Mouse (Mus musculus) testis, postnatal 10 days (tissue): ENCODE results near the gene Me1.

Source experiments
- DNase-seq: peaks from one replicate; pipeline ENCODE4 v3.0.0; 2021; ENCODE audit warnings: low spot score

Me1 gene

GRCm38 (mm10) chr9:86658347-86658746 lies 37.4 kb downstream of the Me1 start:
- DNase-seq = no peak

DNA sequence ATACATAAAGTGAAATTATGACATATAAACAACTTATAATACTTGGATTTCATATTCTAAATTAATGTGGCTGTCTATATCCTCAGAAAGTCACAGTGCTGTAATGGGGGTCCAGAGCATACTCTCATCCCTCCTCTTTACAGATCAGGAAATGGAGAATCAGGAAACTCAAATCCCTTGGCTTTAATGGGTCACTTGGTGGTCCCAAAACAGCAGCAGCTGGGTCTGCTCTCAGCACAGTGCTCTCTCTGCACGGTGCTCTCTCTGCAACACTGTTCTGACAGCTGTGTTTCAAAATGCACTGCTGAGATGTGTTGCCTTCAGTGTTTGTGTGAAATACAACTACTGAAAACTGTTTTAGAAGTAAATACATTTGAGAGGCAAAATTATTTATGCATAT lies 43.6 kb downstream of the Me1 start:
- no peak for DNase-seq

- DNase-seq = no peak
These were observed 44.5 kb downstream of the Me1 start for GRCm38 (mm10) chr9:86651254-86651653.

DNA sequence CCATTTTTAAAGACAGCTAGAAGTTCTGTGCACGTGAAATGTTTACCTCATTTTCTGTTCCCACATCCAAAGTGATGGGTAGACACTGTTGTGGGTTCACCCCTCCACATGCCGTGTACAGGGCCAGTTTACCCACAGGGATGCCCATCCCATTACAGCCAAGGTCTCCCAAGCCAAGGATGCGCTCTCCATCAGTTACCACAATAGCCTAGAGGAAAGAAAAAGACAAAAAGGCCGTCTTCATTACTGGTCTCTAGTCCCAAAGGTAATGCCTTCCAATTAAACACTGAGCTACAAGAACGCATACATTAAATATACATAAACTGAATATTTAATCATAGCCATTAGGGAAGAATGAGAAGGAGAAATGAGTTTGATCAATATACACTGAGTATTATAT lies 44.9 kb downstream of the Me1 start:
- no peak for DNase-seq

DNA sequence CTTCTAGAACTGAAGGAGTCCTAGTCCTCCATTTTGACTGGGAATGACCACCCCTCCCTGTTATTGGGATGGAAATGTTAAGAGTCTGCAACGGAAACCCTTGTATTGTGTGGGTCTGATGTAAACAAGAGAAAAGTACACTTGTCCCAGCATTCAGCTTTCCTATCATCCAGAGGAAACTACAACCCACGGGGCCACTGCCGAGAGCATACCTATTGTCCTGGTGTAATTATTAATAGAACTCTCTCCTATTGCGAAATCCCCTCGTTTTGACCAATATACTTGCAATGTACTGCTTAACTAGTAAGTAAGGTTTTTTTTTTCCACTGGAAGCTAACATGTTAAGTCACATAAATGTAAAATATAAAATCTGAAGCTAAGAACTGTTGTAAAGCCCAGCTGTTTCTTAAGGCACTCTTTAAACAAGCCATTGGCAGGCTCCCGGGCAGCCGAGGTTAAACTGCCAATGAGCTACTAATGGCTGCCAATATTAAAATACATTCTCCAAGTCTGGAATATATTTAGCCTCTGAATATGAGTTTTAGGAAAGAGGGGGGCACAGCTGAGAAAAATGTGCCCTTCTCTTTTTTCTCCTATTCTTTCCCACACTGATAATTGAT lies 47.7 kb downstream of the Me1 start:
- no peak for DNase-seq

GRCm38 (mm10) chr9:86646807-86647206 lies 48.9 kb downstream of the Me1 start:
- no peak for DNase-seq

- DNase-seq = no peak
These were observed 52.3 kb downstream of the Me1 start for GRCm38 (mm10) chr9:86643497-86643896.

- DNase-seq = no peak
These were observed 57.0 kb downstream of the Me1 start for GRCm38 (mm10) chr9:86638771-86639170.

DNA sequence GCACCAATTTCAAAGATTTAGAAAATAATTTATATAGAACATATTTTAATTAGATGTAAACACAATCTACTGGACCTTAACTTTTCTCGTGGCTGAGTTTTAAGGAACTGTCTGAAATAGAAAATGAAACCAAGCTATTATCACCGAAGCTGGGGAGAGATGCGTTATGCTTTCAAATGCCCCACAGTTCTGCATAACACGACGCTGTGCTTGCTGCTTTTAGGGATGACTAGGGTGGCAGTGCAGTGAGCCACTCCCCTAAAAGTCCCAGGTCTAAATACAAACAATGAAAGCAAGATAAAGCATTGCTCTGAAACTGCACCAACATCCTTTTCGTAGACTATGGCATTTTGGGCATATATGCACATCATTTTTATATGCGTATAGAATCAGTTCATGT lies 64.6 kb downstream of the Me1 start:
- DNase-seq = no peak

DNA sequence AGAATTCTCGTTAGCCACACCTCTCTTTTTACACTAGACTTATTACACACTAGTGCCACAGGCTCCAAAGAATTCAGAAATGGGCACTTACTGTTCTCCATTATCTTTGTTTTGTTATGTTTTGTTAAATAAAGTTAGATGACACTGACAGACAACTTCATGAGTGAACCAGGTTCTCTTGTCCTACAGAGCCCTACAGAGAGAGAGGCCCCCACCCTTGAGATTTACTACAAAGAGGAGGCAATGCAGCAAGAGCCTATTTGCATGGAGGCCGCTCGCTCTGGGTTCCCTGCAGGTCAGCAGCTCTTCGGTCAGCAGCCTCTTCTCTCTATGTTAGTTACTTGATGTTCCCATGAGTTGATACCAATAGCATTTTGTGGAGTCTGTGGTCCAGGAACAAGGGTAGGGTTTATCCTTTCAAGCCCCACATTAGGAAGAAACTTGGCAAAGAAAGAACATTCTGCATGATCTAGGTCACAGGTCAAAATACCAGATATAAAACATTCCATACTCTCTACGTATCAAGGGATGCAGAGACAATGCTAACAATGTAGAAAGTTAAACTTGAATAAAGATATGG lies 65.3 kb downstream of the Me1 start:
- no peak for DNase-seq

GRCm38 (mm10) chr9:86629379-86629778 lies 66.4 kb downstream of the Me1 start:
- DNase-seq = no peak

DNA sequence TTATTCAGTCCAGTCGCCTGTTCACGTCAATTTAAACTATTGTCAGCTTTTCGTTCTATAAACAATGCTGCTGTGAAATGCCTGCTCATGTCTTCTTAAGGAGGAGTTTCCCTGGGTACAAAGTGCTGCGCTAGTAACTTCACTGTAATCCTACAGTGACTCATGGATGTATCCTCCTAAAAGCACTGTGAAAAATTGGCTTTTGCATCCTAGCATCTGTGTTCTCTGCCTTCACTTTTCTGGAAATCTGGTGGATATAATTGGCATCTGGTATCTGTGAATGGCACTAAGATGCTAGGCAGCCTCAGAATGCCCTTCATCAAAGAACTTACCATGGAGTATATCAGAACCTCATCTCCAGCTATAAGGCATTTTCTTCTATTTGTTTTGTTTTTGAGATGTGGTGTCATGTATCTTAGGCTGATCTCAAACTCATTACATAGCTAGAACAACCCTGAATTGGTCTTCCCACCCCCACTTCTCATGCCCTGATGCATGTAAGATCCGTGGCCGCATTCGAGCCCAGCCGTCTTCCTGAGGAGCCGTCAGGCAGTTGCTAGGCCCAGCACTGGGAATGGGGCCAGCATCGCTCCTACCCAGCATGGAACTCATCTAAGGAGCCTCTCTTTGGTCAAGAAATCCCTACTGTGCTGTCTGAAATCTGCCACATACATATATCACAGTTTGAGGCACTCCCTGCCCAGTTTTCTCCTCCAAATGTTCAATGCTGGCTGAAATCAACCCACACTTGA lies 67.8 kb downstream of the Me1 start:
- peak; percentile 53 for DNase-seq

DNA sequence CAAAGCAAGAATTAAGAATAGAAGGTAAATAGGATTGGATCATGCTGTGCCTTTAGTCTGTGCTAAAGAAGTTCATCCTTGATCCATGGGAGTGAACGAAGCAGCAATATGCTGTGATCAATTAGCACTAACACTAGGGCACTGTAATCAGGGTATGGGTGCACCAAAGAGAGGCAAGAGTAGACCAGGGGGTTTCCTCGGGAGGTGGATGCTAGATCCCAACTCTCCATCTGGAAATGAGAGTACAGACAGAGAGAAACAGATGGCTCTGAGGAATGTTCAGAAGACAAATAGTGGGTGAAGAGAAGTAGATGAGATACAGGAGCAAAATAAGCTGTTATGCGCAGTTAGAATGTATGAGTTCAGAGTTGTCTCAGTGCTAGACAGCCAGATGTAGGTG lies 68.8 kb downstream of the Me1 start:
- DNase-seq = no peak

DNA sequence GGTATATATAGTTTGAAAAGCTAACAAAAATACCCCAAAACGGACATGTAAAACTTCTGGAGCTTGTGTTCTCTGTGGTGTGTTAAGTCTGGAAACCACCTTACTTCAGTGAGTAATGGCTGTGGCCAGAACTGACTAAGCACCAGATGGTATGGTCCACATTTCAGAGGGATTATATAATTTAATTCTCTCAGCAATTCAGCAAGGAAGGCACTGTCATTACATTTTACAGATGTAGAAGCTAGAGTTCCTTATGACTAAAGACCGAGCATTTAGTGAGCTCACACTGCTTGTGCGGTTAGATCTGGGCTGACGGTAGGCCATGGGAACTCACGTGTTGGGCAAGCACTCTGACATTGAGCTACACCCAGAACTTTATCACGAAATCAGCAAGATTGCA lies 71.0 kb downstream of the Me1 start:
- no peak for DNase-seq

- no peak for DNase-seq
These were observed 71.7 kb downstream of the Me1 start for GRCm38 (mm10) chr9:86624039-86624438.

DNA sequence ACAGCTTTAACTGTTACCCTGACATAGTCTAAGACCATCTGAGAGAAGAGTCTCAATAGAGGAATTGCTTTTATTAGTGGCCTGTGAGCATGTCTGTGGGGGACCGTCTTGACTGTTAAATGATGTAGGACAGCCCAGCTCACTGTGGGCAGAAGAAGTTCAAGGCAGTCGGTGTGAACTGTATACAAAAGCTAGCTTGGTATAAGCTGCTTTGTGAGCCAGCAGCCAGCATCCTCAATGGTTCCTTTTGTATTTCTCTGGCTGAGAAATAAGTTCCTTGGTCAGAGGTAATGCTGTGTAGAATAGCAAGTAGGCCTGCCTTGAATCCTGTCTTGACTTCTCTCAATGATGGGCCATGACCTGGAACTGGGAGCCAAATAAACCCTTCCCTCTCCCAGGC lies 73.7 kb downstream of the Me1 start:
- no peak for DNase-seq

DNA sequence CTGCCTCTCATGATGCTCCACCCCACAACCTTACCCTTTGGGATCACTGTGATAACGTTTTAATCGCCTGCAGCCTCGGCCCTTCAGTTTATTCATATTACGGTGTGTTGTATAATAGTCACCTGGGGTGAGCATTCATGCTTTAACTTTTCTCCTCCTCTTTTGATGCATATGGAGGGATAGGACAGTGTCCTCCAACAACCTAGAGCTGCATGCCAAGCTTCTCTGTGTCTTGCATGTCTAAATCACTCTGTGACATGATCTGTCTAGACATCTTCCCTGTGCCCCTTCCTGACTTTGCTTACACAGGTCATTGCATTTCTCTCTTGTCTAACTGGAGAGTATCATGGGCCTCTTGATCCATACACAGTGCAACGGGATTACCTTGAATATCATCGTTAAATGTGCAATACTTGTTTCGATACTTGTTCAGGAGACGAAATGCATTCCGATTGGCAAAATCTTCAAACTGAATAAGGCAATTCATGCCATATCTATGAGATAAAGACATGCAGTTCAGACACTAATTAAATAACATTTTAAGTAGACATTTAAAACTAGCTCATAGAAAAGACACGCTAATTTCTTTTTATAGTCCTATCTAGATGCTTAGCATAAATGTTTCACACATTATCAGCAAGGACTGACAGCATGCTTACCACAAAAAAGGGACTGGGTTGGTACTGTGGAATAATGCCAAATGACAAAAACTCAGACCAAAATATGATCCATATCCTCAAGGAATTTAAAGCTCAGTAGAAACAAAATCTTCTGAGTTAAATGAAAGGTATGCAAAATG lies 76.2 kb downstream of the Me1 start:
- no peak for DNase-seq

DNA sequence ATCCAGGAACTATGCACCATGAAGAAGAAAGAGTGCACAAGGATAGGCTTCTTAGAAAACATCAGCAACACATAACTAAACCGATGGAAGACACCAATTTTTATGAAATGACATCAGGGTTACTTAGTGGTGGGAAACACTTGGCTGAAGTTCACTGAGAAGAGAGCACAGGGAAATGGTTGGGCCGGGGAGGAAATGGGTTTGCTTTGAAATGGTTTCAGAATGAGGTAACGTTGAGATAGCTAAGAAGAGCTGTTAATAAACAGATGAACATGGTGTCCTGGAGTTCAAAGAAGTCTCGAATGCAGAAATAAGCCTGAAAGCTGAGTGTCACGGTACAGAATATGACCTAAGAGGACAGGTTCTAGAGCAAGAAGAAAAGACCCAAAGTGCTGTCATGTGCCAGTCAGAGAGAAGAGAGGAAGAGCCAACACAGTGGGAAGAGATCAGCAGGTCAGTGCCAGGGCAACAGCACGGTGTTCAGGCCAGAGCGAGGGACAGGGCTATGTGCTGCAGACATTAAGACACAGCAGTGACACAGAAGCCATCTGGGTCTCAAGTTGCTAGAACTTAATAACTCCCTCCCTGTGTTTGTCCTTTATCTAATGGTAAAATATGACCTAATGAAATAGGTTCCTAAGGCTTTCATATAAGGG lies 77.8 kb downstream of the Me1 start:
- no peak for DNase-seq

- no peak for DNase-seq
These were observed 80.0 kb downstream of the Me1 start for GRCm38 (mm10) chr9:86615765-86616164.

GRCm38 (mm10) chr9:86612091-86612490 lies 83.7 kb downstream of the Me1 start:
- DNase-seq = no peak

DNA sequence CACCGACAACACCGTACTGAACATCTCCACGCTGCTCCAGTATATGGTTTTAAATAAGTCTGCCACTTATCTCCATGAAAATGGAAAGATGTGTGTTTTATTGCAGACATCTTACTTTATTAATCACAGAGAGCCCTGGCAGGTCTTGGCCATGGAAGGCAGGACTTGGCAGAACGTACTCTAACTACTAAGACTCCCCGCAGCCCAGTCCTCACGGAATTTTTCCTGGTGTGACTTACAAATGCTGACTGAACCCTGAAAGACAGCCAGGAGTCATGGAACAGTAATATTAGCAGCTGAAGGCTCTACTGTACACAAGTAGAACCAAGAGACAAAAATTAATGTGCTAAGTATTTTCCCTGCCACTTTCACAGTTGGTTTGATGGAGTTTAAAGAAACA lies 90.0 kb downstream of the Me1 start:
- DNase-seq = no peak

DNA sequence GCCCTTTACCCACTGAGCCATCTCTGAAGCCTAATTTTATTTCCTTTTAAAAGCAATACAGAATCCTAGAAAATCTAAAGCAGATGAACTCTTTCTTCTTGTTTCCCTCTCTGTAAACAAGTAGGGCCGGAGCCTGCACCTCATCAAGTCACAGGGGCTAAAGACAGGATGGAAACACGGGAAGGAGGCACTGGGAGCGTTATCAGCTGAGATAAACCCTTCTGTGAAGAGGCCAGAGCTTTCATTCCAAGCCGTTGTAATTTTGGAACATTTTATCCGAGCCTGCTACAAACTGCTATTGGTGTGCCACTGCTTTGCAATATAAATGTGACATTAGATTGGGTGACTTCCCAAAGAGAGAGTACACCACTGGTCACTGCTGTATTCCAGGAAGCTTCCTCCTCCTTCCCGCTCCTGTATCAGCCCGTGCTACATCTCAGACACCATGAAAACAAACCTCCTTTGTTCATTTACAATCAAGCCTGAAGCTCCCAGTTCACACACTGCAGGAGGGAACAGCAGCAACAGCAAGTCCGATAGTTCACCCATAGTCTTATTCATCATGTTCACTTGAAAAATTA lies 95.9 kb downstream of the Me1 start:
- DNase-seq = no peak
